Mouse (Mus musculus) cerebellum, postnatal 25 days (tissue): Measurements from ENCODE around the gene Piezo1.
"Not testable (repeated sequence)": the region's sequence is repeated elsewhere in the genome, so short reads cannot be mapped to it uniquely, and the experiment has no call there.

Experiments used
- DNase-seq, 2 experiments: peaks; one replicate each; pipeline ENCODE4 v3.0.0; 2021; ENCODE audit warnings: mixed read lengths in 2 of 2

The Piezo1 gene

DNA sequence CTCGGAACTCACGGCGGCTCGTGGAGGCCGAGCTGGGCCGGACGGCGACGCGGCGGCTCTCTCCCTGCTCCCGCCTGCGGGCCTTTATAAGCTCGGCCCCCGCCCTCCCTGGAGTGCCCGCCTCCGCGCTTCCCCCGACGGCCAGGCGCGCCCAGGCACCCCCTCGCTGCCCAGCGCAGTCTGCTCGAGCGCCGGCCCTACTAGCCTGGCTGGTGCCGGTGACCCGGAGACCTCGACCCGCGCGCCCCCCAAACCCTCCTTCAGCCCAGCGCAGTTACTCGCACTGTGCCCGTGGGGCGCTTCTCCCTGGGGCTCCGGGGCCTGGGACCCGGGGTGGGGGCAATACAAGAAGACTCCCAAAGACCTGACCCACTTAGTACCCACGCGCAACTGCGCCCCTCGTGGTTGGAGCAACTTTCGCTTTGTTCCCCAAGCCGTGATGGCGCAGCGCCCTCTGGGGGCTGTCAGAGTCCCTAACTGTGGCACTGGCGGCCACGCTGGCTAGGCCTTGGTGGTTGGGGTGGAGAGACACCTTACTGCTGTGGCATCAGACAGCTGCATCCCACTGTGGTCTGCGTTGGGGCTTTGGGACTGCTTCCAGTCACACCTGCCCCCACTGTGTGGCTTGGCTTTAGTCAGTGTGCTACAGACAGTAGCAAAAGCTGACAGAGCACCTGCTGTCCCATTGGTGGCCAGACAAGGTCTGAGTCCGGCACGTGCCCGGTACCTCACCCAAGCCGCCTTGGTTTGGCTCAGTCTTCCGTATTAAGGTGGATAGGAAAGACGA is at the start of gene Piezo1:
Piezo1 (minus strand) TSS at position 65 of the 787 bp plus-strand sequence.
- peak; percentile 68 to 81 for DNase-seq

DNA sequence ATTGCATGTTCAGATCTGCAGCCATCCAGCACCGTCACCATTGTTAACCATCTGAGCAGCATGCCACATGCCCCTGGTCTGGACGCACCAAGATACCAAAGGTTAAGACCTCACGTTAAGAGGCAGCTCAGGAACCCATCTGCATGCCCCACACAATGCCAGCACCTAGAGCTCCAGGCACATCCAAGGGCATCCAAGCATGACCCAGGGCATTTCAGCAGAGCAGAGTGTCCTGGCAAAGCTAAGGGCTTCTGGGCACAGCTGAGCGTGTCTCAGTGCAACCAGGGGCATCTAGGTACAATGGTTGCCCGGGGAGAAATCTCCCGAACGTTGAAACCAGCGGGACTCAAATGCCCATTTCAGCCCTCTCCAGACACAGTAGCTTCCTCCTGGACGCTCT is 49.5 kb upstream of the Piezo1 start:
- DNase-seq: no peak

DNA sequence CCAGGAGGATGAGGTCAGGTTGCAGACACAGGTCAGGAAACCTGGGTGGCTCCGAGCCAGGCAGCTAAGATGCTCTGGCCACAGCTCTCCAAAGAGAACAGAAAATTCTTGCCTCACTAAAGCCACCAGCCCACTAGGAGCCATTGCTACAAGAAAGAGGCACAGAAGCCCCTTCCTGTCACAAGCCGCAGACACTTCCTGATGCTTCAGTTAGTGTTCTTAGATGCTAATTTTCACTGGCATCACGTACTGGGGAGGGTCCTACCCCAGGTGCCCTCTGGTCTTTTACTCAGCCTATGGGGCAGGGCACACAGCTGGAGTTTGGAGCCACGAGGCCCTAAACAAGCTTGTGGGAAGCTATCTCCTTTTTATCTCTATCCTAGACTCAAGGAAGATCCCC is 44.9 kb upstream of the Piezo1 start:
- no peak for DNase-seq

DNA sequence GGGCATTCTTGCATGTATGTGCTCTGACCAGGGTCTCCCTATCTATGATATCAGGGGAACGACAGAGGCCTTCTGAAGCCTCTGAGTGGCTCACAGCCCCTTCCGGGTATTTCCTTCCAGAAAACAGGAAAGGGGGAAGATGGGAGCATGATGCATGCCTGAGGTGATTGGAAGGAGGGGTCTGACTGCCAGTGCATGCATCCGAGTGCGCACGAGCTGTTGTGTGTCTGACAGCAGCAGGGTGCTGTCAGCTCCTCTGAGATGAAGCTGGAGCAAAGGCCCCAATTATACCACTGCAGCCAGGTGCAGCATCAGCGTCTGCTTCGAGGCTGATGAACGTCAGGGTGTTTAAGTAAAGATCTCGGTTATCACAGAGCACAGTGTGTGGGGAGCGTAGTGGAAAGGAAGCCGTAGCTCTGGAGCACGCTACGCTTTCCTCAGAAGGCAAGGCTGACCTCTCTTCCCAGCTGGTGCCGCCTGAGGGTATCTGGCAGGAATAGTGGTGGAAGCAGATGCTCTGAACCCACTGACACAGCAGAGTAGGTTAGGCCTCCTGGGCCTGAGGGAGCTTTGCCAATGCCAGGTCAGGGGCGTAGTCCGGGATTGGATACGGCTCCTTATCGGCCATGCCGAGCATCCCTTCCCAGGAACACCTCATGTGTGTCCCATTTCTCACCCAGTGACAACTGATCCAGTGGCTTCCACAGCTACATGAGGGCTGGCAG is 42.8 kb upstream of the Piezo1 start:
- peak; percentile 60 to 68 for DNase-seq

DNA sequence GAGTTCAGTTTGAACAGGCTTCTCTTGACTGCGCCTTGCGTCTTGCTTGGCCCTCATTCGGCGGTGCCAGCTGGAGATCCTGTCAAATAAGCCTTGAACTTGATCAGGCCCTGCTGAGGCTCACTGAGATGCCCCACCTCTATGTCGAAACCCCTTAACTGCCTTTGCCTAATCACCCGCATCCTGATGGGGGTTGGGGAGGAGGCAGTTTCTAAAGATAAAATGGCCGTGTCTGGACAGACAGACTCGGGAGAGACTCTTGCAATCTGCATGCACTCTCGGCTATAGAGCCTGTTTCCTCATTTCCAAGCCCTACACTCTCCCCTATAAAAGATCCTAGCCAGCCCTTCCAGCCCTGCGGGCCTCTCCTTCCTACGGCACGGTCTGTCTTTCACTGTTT is 42.1 kb upstream of the Piezo1 start:
- DNase-seq: peak in 1 of 2 experiments; percentile 22

DNA sequence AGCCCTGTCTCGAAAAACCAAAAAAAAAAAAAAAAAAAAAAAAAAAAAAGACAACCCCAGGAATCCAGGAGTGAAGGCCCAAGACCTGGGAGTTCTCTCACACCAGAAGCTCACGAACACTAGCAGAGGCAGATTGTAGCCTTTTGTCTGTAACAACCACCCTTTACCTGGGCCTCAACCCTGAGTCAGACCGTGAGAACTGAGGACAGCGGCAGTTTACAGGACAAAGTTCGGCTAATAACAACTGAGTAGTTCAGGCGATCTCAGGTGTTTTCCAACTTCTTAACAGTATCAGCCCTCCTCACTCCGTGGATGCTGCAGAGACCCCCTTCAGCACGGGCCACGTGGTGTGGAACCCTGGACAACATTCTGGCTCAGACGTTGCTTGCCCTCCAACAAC is 35.6 kb upstream of the Piezo1 start:
- DNase-seq: no peak

DNA sequence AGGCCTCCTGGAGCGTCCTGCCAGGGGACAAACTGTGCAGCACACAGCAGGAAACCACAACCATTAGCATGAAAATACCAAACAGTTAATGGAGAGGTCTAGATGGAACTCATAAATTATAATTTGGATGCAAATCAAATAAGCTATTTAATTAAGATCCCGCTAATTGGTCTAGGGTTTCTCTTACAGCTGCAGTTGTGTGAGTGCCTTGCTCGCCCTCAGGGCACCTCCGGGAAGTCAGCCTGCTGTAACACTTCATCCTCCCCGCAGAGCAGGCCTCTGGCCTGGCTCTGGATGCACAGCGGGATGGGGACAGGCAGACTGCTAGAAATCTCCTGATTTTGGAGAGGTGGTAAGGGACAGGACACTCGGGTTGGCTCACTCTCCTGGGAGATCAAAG is 35.0 kb upstream of the Piezo1 start:
- DNase-seq: no peak

DNA sequence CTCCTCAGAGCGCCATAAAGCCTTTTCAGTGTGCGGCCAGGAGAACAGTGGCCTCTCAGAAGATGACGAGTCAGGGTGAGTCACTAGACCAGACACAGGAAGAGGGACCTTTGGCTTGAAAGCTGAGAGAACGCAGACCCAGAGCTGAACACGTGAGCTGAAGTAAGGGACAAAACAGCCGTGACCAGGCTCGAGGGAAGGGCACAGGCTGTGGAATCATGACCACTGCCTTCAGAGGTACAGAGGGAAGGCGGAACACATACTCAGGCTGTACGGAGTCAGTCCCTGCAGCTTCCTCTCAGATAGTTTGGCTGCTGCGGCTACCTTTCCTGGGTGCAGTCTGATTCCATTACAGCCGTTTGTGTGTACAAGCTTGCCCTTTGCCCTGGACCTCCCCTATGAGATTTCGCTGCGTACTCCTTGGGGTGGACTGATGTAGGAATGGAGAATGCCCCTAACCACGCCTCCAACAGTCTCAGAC is 34.3 kb upstream of the Piezo1 start:
- no peak for DNase-seq

DNA sequence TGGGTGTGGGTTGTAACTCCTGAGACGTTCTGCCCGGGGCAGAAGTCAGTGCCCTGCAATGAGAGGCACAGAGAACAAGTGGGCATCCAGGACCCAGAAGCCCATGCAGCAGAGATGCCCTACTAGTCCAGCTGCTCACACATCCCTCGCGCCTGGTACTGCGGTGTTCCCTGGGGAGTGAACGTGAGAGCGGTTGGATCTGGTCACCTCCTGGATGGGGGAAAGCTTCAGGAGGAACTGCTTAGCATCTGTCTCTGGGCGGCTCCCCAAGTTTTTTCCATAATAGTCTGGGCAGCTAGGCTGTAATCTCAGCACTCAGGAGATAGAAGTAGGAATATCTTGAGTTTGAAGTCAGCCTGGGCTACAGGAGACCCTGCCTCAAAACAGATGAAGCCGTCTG is 33.9 kb upstream of the Piezo1 start:
- DNase-seq: no peak

DNA sequence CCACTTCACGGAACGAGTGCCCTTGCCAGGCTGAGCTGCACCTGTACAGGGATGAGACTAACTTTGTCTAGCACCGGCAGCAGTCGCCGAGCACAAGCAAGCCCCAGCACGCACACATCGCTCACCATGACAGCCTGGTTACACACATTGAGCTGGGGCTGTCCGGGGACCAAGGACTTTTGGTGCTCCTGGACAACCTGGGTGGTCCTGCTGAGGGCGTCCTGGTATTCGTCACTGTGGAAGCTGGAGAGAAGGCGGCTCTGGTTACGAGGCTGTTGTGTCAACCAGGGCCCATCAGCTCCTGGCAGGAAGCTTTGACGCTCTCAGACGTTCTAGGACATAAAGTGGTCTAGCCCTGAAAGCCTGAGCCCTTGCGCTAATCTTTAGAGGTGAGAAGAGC is 29.8 kb upstream of the Piezo1 start:
- no peak for DNase-seq

DNA sequence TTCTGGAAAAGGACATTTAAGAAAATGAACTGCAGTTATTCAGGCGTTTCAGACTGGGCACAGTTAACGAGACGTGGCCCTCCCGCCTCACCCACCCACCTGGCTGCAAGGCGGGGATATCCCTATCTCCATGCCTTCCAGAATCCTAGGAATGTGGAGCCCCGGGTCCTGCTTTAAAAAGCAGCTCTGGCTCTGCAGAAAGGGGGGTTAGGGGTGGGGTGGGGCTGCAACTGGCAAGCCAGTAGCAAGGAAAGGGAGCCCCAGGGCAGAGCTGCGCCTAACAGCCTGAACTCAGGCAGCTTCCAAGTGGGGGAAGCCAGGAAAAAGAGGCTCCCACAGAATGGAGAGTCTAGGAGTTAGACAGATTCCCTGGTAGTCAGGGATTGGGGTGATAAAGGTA is 28.1 kb upstream of the Piezo1 start:
- DNase-seq: no peak

DNA sequence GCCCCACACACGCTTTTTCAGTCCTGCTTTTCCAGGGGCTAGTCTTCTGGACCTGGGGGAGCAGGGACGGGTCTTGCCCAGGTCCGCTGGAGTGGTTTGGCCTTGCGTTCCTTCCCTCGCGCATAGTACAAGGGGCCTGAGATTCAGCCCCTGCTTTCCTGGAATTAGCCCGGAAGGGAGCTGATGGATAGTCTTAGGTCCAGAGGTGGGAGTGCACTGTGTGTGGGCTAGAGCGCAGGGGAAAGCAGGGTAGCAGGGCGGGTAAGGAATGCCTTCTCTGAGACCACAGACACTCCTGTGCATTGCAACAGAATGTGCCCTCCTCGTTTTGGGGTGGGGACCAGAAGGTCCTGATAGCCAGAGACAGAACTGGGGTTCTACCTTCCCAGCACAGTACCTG is 26.0 kb upstream of the Piezo1 start:
- no peak for DNase-seq

DNA sequence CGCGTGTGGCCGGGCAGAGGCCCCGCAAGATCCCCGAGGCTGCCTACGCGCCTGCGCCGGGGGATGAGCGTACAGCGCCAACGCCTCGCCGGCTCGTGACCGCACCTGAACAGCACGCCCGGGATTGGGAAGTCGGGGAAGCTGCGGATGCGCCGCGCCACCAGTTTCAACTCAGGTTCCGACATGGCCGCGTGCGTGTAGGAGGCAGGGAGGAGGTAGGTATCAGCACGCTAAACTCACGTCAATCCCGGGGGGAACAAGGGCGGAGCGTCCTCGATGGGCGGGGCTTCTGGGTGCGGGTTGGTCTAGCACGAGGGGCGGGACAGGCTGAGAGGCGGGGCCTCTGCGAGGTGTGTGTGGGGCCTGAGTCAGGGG is 25.5 kb upstream of the Piezo1 start, which contains the start of gene Aprt:
Aprt (minus strand) TSS at position 262 of the 375 bp plus-strand sequence.
- peak; percentile 96 to 97 for DNase-seq

DNA sequence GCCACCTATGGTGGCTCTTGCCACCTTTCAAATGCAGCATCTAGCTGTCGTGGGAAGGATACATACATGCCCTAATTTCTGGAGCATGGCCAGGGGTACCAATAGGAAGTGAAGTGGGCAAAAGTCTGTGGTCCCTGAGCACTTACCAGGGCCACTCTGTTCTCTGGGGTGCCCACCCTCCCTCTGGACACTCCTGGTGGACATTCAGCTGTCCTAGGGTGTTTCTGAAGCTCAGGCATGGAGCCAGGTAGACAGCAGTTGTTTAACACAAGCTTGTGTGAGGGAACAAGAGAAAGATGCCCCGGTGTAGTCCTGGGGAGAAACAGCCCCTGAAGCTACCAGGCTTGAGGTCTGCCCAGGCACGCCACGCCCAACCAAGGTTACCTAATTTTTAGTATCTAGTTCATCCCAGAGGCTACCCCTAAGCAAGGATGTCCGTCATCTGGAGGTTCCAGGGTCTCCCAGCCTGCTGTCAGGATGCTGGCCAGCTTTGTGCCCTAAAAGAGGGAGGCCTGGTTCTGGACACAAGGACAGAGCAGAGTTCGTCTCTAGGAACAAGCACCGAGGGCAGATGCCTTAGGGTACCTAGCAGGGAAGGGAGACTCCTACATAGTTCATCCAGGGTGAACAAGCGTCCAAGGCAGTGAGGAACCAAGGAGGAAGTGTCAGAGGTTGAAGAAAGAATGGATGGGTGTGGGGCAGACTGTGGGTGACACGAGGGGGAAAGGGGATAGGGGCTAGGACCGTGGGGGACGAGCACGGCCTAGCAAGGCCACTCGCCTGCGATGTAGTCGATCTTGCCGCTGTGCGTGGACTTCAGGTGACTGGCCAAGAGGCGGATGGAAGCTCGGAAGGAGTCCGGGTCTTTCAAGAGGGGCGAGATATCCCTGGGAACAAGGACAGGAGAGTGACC is 24.9 kb upstream of the Piezo1 start:
- DNase-seq: peak; percentile 40 to 48

DNA sequence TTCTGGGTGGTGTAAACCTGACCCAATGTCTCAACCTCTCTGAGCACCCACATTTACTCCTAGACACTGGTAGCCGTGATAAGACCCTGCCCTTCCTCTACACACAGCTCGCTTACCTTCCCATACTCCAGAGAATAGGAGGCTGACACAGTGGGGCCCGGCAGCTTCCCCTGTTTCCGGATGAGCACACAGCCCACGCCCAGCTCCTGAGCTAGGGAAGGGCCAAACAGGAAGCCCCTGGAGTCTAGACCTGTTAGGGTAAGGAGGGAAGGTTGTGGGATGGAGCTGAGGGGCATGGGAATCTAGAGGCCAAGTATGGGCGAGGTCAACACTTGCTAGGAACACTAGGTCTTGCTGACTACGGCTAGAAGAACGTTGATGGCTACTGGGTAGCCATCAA is 24.2 kb upstream of the Piezo1 start:
- DNase-seq: no peak

DNA sequence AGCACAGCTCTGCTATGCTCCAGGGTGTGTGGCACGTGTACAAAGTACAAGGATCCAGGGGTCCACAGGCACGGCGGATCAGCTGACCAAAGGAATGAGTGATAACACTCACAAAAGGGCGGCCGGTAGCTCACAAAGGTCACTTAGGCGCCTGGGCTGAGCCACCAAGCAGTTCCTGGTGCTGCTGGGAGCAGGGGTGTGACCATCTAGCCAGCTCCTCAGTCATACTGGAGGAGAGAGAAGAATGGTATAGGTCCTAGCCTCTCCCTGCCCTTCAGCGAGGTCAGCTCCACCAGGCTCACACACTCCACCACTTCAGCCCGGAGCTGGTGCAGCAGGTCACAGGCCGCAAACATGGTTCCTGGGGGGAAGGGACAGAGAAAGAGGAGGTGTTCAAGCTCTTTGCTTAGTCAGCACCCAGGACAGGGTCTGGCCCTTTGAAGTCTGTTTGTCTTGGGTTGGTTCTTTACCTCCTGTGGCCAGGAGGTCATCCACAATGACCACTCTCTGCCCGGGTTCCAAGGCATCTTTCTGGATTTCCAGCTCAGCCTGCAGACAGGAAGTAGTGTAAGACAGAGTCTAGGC is 23.6 kb upstream of the Piezo1 start:
- no peak for DNase-seq

DNA sequence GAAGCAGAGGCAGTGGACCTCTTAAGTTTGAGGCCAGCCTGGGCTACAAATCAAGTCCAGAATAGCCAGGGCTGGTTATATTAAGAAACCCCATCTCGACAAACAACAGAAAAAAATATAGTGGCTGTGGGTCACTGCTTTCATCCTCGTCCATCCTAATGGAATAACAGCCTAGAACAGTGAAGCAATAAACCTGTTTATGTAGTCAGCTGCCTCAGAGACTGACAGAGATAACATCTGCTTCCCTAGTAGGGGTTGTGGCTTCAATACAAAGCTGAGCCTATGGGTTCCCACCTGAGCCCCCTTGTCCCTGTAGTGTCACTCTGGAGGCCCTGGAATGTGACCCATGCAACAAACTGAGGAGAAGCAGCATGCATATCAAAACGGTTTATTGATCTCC is 23.1 kb upstream of the Piezo1 start:
- DNase-seq: no peak

DNA sequence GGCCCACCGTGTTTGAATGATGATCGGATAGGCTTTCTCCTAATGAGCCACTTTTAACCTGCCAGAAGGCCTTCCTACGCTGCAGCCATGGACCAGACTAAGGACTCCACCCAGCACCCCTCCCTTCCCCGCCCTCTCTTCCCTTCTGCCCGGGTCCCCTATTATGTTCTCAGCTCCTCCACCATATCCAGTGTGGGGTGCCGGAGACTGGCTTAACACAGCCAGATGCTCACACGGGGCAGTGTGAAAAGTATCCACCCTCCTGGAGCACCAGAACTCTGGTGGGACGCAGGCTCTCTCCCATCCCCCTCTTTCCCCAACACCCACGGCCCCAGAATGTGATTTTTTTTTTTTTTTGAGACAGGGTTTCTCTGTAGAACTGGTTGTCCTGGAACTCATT is 22.4 kb upstream of the Piezo1 start:
- no peak for DNase-seq

DNA sequence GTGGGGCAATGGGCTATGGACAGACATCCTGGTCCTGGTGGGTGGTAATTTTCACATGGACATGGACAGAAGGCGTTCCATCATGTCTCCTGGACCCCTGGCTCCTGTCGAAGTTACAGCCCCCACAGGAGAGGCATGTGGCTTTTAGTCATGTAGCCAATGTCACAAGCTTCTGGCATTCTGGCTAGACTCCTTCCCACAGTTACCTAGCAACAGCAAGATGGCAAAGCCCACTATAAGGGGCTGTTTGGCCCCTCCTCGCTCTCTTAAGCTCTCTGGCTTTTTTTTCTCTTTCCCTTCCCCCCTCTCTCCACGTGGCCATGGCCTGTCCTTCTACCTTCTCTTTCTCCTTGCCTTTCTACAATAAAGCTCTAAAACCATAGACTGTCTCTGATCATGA is 22.0 kb upstream of the Piezo1 start:
- not testable (repeated sequence) for DNase-seq

DNA sequence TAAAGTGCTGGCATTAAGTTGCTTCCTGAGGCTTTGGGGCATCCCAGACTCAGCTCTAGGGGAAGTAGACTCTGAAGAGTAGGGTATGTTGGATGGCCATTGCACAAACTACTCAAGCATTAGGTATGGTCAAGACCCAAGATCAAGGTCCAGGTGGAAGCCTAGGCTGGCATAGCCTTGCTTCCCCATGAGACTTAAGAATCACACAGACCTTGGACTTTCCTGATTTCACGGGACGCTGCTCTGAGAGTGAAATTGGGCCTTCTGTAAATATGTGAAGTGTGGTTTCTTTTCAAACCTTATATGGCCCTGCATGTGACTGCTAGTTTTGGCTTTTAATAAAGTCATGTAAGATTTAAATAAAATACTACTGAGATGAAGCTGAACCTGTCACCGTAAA is 21.6 kb upstream of the Piezo1 start:
- DNase-seq: peak in 1 of 2 experiments; percentile 5

DNA sequence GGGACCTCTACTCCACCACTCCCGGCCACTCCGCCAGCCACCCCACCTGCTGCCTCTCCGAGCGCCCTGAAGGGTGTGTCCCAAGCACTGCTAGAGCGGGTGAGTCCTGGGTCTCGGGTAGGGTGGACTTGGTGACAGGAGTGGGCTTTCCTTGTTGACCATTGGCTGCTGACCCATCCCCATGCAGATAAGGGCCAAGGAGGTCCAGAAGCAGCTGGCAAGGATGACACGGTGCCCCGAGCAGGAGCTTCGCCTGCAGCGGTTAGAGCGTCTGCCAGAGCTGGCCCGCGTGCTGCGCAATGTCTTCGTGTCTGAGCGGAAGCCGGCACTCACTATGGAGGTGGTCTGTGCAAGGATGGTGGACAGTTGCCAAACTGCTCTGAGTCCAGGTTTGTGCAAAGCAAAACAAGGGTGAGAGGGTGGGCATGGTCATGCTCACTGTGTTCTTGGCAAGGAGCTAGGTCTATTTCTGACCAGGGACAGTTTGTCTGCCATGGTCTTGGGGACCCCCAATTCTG is 20.7 kb upstream of the Piezo1 start:
- DNase-seq: peak in 1 of 2 experiments; percentile 21

DNA sequence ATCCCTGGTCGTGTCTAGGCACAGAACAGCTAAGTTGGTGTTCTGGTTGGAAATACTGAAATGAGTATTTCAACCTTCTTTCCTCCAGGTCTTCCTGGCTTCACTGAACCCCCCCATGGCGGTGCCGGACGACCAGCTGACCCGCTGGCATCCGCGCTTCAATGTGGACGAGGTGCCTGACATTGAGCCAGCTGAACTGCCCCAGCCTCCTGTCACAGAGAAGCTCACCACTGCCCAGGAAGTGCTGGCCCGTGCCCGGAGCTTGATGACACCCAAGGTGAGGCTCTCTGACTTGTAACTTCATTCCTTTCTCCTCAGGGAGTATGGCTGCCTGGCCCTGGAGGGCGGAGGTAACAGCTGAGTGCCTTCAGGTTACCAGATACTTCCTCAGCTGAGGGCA is 20.0 kb upstream of the Piezo1 start:
- peak; percentile 80 to 85 for DNase-seq
